In the genomic region with DNA sequence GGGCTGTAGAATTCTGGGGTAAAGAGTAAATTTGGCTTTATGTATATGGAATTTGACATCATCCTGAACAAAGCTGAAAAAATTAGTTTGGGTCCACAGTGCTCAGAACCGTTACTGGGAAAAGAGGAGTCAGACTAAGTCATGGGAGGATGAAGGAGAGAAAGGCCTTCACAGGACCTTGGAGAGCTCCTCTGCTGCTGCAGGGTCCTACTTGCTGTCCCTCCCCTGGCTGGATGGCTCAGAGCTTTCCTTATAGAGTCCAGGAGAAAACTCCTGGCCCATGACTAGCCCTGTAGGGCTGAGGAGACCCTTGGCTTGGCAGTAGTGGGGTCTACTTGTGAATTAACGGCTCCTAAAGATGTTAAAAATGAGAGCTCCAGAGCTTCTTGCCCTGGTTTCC, we compare ENCODE assay signal across 9 mouse cellular contexts. TPM values are rescaled to one million over a fixed set of nuclear protein-coding genes. Genes with fewer than 3 reads are reported as not detected.
DNase-seq lines count a peak whose midpoint lies in the region.
"Had no signal": no experiment of that assay in that cellular context is flagged by ENCODE, and none has a peak within 500 bp of the region (broad histone marks: within the 10 kb centered on the region; RNA-seq: fewer than 3 reads in every experiment).

No protein-coding gene starts in this region.

- intact Hi-C loops in heart, postnatal 14 days (cut with DNase I), result no loop called here

- H3K9me3 ChIP-seq in heart, embryonic 10.5 days, result no peaks in the 10 kb centered on the region

- no peaks in the 10 kb centered on the region for H3K4me1 ChIP-seq in heart, embryonic 10.5 days

- H3K27me3 ChIP-seq in heart, embryonic 10.5 days (ENCODE audit: insufficient read depth, poor library complexity, severe bottlenecking), result peaks cover 11% of the 10 kb centered on the region; the same call in 1 of the 2 replicates

- 25% methylated on average over 2 of the region's 2 CpGs for WGBS in heart, embryonic 10.5 days

- H3K36me3 ChIP-seq in heart, embryonic 10.5 days, result no peaks in the 10 kb centered on the region

- H3K4me3 ChIP-seq in heart, embryonic 10.5 days, result no peak overlapping the region

- DNase-seq in heart, postnatal 14 days, result peak; percentile 34 to 60
- no peak for DNase-seq in heart, embryonic 10.5 days (ENCODE audit: low spot score)
- DNase-seq in 3T3-L1 (ENCODE audit: low read depth, low spot score), result peak; percentile 51
- peak; percentile 52 for DNase-seq in ZHBTc4 (ENCODE audit: low read depth, low spot score)
- DNase-seq in kidney, postnatal 36 days, result peak; percentile 7 to 39
- no peak for DNase-seq in right cerebral cortex, postnatal 36 days (ENCODE audit: low spot score in 2 of 2)
- no peak for DNase-seq in frontal cortex, postnatal 25 days (ENCODE audit: low spot score in 2 of 2)
- DNase-seq in cerebellum, adult 9-10 months, result no peak
- DNase-seq: spleen, adult 18-20 months had no signal

- H3K27ac ChIP-seq in heart, embryonic 10.5 days, result no peak overlapping the region

RNA-seq across cellular contexts. Expression of gene Cdhr3, which starts 8.0 kb away (rescaled TPM):
- 1 to 10 TPM in 1 of 2 experiments, under 1 TPM in 1; 0.59 to 1.8 TPM for total RNA-seq in heart, postnatal 14 days (2021)
- polyA plus RNA-seq in heart, embryonic 10.5 days (2016; fragmentation: Nextera tagmentation; extraction: Ambion mirVana), result 0.43 and 0.59 TPM in 2 replicates

Comparison
In these comparisons a context has a peak if more than half of its experiments do, and no peak if none do; other contexts are left out.
1. DNase-seq: peak in heart, postnatal 14 days (2 of 2), 3T3-L1 (single experiment), ZHBTc4 (single experiment) and kidney, postnatal 36 days (2 of 2); none in heart, embryonic 10.5 days (single experiment), right cerebral cortex, postnatal 36 days (0 of 2), frontal cortex, postnatal 25 days (0 of 2) and cerebellum, adult 9-10 months (single experiment).